26 mouse cellular contexts compared by ENCODE assay signal in genomic region chr11:72821041-72821440, GRCm38 (mm10).
"Had no signal": no experiment of that assay in that cellular context is flagged by ENCODE, and none has a peak within 500 bp of the region (broad histone marks: within the 10 kb centered on the region; RNA-seq: fewer than 3 reads in every experiment).

No protein-coding gene starts in this region.

- H3K9ac ChIP-seq: forebrain, postnatal 0 days; heart, embryonic 13.5 days; heart, embryonic 15.5 days; hindbrain, embryonic 13.5 days; kidney, embryonic 15.5 days; limb, embryonic 13.5 days; limb, embryonic 15.5 days; liver, embryonic 12.5 days; liver, embryonic 14.5 days had no signal

- H3K9me3 ChIP-seq: heart, embryonic 13.5 days; heart, embryonic 15.5 days; hindbrain, embryonic 13.5 days; kidney, embryonic 15.5 days; limb, embryonic 13.5 days; limb, embryonic 15.5 days; liver, embryonic 12.5 days had no signal

- DNase-seq: forebrain, postnatal 0 days; gastrocnemius, postnatal 14 days; gastrocnemius, postnatal 36 days; heart, adult 11 months; heart, postnatal 14 days; heart, postnatal 36 days; kidney, adult 11 months; kidney, adult 2 months; kidney, adult 9 months; kidney, postnatal 25 days; kidney, postnatal 4 days; layer of hippocampus, adult 9-11 months; layer of hippocampus, postnatal 36 days; left cerebral cortex, postnatal 4 days had no signal

- ATAC-seq: forebrain, postnatal 0 days; hindbrain, embryonic 16.5 days; inflammation-experienced regulatory T-cells, adult 6 months; liver, embryonic 12.5 days had no signal

- H3K4me2 ChIP-seq: heart, embryonic 11.5 days; heart, embryonic 13.5 days; heart, embryonic 15.5 days; hindbrain, embryonic 13.5 days; kidney, embryonic 15.5 days; limb, embryonic 13.5 days; limb, embryonic 15.5 days; liver, embryonic 12.5 days had no signal

- H3K27me3 ChIP-seq: heart, embryonic 13.5 days; heart, embryonic 15.5 days; hindbrain, embryonic 13.5 days; kidney, embryonic 15.5 days; limb, embryonic 13.5 days; limb, embryonic 15.5 days; liver, embryonic 12.5 days had no signal

- H3K4me1 ChIP-seq: heart, embryonic 13.5 days; heart, embryonic 15.5 days; hindbrain, embryonic 13.5 days; kidney, embryonic 15.5 days; limb, embryonic 13.5 days; limb, embryonic 15.5 days; liver, embryonic 12.5 days had no signal

- H3K27ac ChIP-seq: heart, embryonic 13.5 days; heart, embryonic 15.5 days; hindbrain, embryonic 13.5 days; kidney, embryonic 15.5 days; kidney, postnatal 0 days; limb, embryonic 13.5 days; limb, embryonic 15.5 days; liver, embryonic 12.5 days; liver, embryonic 14.5 days had no signal

- H3K4me3 ChIP-seq: heart, embryonic 13.5 days; heart, embryonic 15.5 days; hindbrain, embryonic 13.5 days; kidney, embryonic 15.5 days; limb, embryonic 13.5 days; limb, embryonic 15.5 days; liver, embryonic 12.5 days had no signal
